Mouse (Mus musculus) embryonic facial prominence, embryonic 11.5 days (tissue): ENCODE data around the gene Osm. TPM values are rescaled to one million over a fixed set of nuclear protein-coding genes. Genes with fewer than 3 reads are reported as not detected.

ENCODE experiments used
- ATAC-seq: fragments of 200-750 bp; cut with Nextera tagmentation; replicated peaks from 2 replicates; pipeline ENCODE4 v1.8.0; 2017; ENCODE audit warnings: low read depth; ENCODE audit not compliant: insufficient number of reproducible peaks, low FRiP score, low TSS enrichment
- DNase-seq: peaks from one replicate; pipeline ENCODE4 v3.0.0-alpha.2; 2015; ENCODE audit warnings: low spot score
- H3K27ac ChIP-seq: fragments of 300-500 bp; sonication (generic); replicated peaks from 2 replicates; pipeline ENCODE4 v1.5.1; 2014; ENCODE audit warnings: mild to moderate bottlenecking, low read depth, low read length, control low read depth
- H3K27me3 ChIP-seq: fragments of 300-500 bp; sonication (generic); 2 replicates; pipeline ENCODE4 v1.6.1; 2014; ENCODE audit warnings: mild to moderate bottlenecking, low read length, moderate library complexity, mixed read lengths; ENCODE audit not compliant: control insufficient read depth, insufficient read depth
- H3K36me3 ChIP-seq: fragments of 300-500 bp; sonication (generic); replicated peaks from 2 replicates; pipeline ENCODE4 v1.6.1; 2014; ENCODE audit warnings: low read depth, mild to moderate bottlenecking, low read length, moderate library complexity, mixed read lengths; ENCODE audit not compliant: control insufficient read depth, insufficient read depth
- H3K4me1 ChIP-seq: fragments of 300-500 bp; sonication (generic); 2 replicates; pipeline ENCODE4 v1.6.1; 2014; ENCODE audit warnings: low read length, mixed read lengths; ENCODE audit not compliant: control insufficient read depth, insufficient read depth
- H3K4me2 ChIP-seq: fragments of 300-500 bp; sonication (generic); 2 replicates; pipeline ENCODE4 v1.6.1; 2014; ENCODE audit warnings: low read depth, mild to moderate bottlenecking, control low read depth, low read length, moderate library complexity
- H3K4me3 ChIP-seq: fragments of 300-500 bp; sonication (generic); 2 replicates; pipeline ENCODE4 v1.5.1; 2014; ENCODE audit warnings: low read depth, low read length, control low read depth
- H3K9ac ChIP-seq: fragments of 300-500 bp; sonication (generic); replicated peaks from 2 replicates; pipeline ENCODE4 v1.6.1; 2014; ENCODE audit warnings: mild to moderate bottlenecking, control low read depth, low read length
- H3K9me3 ChIP-seq: fragments of 300-500 bp; sonication (generic); replicated peaks from 2 replicates; pipeline ENCODE4 v1.6.1; 2016; ENCODE audit warnings: mild to moderate bottlenecking, low read length, inconsistent platforms, mixed read lengths; ENCODE audit not compliant: control insufficient read depth
- WGBS: fragments of 180-500 bp; shearing (Covaris S2); extraction: QIAGEN DNeasy Blood & Tissue Kit; methylation state at CpG from one replicate; pipeline ENCODE4 v1.1.7; 2014; 5-methylcytosine and 5-hydroxymethylcytosine counted together
- polyA plus RNA-seq: library from polyadenylated mRNA; unstranded; fragments of >200 nt; fragmentation: Nextera tagmentation; extraction: Ambion mirVana; gene quantifications from 2 replicates; pipeline ENCODE4 v1.2.1, GENCODE M21; 2014

Gene Osm
- polyA plus RNA-seq, 1 experiment from 2014 or later: not detected

- peaks cover 37% of the 10 kb centered on the region for H3K27me3 ChIP-seq
- no peak for DNase-seq
- H3K9me3 ChIP-seq: no peaks in the 10 kb centered on the region
- no peaks in the 10 kb centered on the region; the same call in 1 of the 2 replicates for H3K4me1 ChIP-seq
- H3K9ac ChIP-seq: no peak overlapping the region
- H3K27ac ChIP-seq: no peak overlapping the region
- H3K4me3 ChIP-seq: no peak overlapping the region
- ATAC-seq: no peak
- H3K4me2 ChIP-seq: no peak overlapping the region
- no peaks in the 10 kb centered on the region for H3K36me3 ChIP-seq
- WGBS: 81% methylated on average over 6 of the region's 6 CpGs
Observed at GRCm38 (mm10) chr11:4268500-4268899, 32.3 kb downstream of the Osm start.

GRCm38 (mm10) chr11:4270744-4271459, 34.7 kb downstream of the Osm start:
- DNase-seq: peak; percentile 51
- no peaks in the 10 kb centered on the region for H3K36me3 ChIP-seq
- peak overlapping the region; percentile 30; the same call in 1 of the 2 replicates for H3K9ac ChIP-seq
- H3K4me1 ChIP-seq: no peaks in the 10 kb centered on the region; the same call in 1 of the 2 replicates
- ATAC-seq: 0 out of 2 replicates have a peak, but pooled peaks have one; percentile 21
- no peaks in the 10 kb centered on the region for H3K9me3 ChIP-seq
- no peak overlapping the region for H3K4me3 ChIP-seq
- peaks cover 20% of the 10 kb centered on the region for H3K27me3 ChIP-seq
- WGBS: 20% methylated on average over 20 of the region's 20 CpGs
- no peak overlapping the region for H3K4me2 ChIP-seq
- no peak overlapping the region for H3K27ac ChIP-seq

GRCm38 (mm10) chr11:4271544-4271943, 35.3 kb downstream of the Osm start:
- Histone ChIP-seq H3K27me3 (peaks cover 17% of the 10 kb centered on the region), H3K9ac (no peak overlapping the region), H3K4me1 (no peaks in the 10 kb centered on the region; the same call in 1 of the 2 replicates), H3K4me3 (no peak overlapping the region), H3K36me3 (no peaks in the 10 kb centered on the region), H3K27ac (no peak overlapping the region), H3K9me3 (no peaks in the 10 kb centered on the region), H3K4me2 (no peak overlapping the region)
- DNase-seq: no peak
- ATAC-seq: no peak
- WGBS: 54% methylated on average over 11 of the region's 11 CpGs

- H3K4me3 ChIP-seq: no peak overlapping the region
- no peaks in the 10 kb centered on the region for H3K4me1 ChIP-seq
- DNase-seq (no peak), ATAC-seq (no peak)
- no peak overlapping the region for H3K27ac ChIP-seq
- H3K9me3 ChIP-seq: no peaks in the 10 kb centered on the region
- 71% methylated on average over 11 of the region's 11 CpGs for WGBS
- H3K4me2 ChIP-seq: no peak overlapping the region
- H3K36me3 ChIP-seq: no peaks in the 10 kb centered on the region
- no peak overlapping the region for H3K9ac ChIP-seq
- H3K27me3 ChIP-seq: no peaks in the 10 kb centered on the region
Observed at GRCm38 (mm10) chr11:4276411-4276861, 40.2 kb downstream of the Osm start.

- 52% methylated on average over 7 of the region's 7 CpGs for WGBS
- Histone ChIP-seq H3K9ac (no peak overlapping the region), H3K4me2 (peak overlapping the region; percentile 13; the same call in 1 of the 2 replicates), H3K36me3 (no peaks in the 10 kb centered on the region), H3K27me3 (no peaks in the 10 kb centered on the region), H3K9me3 (no peaks in the 10 kb centered on the region), H3K4me3 (no peak overlapping the region), H3K4me1 (no peaks in the 10 kb centered on the region), H3K27ac (no peak overlapping the region)
- ATAC-seq (no peak), DNase-seq (no peak)
Observed at GRCm38 (mm10) chr11:4279909-4280308, 43.7 kb downstream of the Osm start.

GRCm38 (mm10) chr11:4281852-4282251, 45.6 kb downstream of the Osm start:
- H3K4me2 ChIP-seq: no peak overlapping the region
- no peak overlapping the region for H3K9ac ChIP-seq
- no peak for DNase-seq
- H3K27ac ChIP-seq: no peak overlapping the region
- no peaks in the 10 kb centered on the region for H3K4me1 ChIP-seq
- H3K27me3 ChIP-seq: no peaks in the 10 kb centered on the region
- ATAC-seq: no peak
- H3K4me3 ChIP-seq: no peak overlapping the region
- 87% methylated on average over 6 of the region's 6 CpGs for WGBS
- no peaks in the 10 kb centered on the region for H3K36me3 ChIP-seq
- H3K9me3 ChIP-seq: no peaks in the 10 kb centered on the region

- H3K4me2 ChIP-seq: no peak overlapping the region
- no peaks in the 10 kb centered on the region for H3K9me3 ChIP-seq
- no peak overlapping the region for H3K27ac ChIP-seq
- H3K4me1 ChIP-seq: no peaks in the 10 kb centered on the region
- no peaks in the 10 kb centered on the region for H3K27me3 ChIP-seq
- DNase-seq: peak; percentile 66
- no peak overlapping the region for H3K4me3 ChIP-seq
- peak; percentile 70; the same call in 1 of the 2 replicates for ATAC-seq
- no peak overlapping the region for H3K9ac ChIP-seq
- 3% methylated on average over 4 of the region's 4 CpGs for WGBS
- no peaks in the 10 kb centered on the region for H3K36me3 ChIP-seq
Observed at GRCm38 (mm10) chr11:4283627-4284026, 47.4 kb downstream of the Osm start.

GRCm38 (mm10) chr11:4289280-4289679, 53.1 kb downstream of the Osm start:
- Histone ChIP-seq H3K27ac (no peak overlapping the region), H3K4me2 (no peak overlapping the region), H3K9ac (no peak overlapping the region), H3K36me3 (no peaks in the 10 kb centered on the region), H3K27me3 (no peaks in the 10 kb centered on the region), H3K9me3 (no peaks in the 10 kb centered on the region), H3K4me1 (no peaks in the 10 kb centered on the region), H3K4me3 (no peak overlapping the region)
- ATAC-seq: no peak
- WGBS: 59% methylated on average over 3 of the region's 3 CpGs
- no peak for DNase-seq
